Mouse (Mus musculus) liver, embryonic 13.5 days (tissue): ENCODE results near the gene Dusp8. TPM values are rescaled to one million over a fixed set of nuclear protein-coding genes. Genes with fewer than 3 reads are reported as not detected.
"Not testable (repeated sequence)": the region's sequence is repeated elsewhere in the genome, so short reads cannot be mapped to it uniquely, and the experiment has no call there.

Experiments used
- ATAC-seq: fragments of 200-750 bp; cut with Nextera tagmentation; 2 replicates; pipeline ENCODE4 v1.8.0; 2017; ENCODE audit warnings: low read depth, mild to moderate bottlenecking, moderate number of reproducible peaks, moderate library complexity
- DNase-seq: peaks from one replicate; pipeline ENCODE4 v3.0.0; 2022
- H3K27ac ChIP-seq: fragments of 300-500 bp; sonication (generic); 2 replicates; pipeline ENCODE4 v1.5.1; 2015; ENCODE audit warnings: moderate library complexity, mild to moderate bottlenecking, inconsistent platforms
- H3K27me3 ChIP-seq: fragments of 300-500 bp; sonication (generic); 2 replicates; pipeline ENCODE4 v1.6.1; 2015; ENCODE audit warnings: mild to moderate bottlenecking, inconsistent platforms
- H3K36me3 ChIP-seq: fragments of 300-500 bp; sonication (generic); 2 replicates; pipeline ENCODE4 v1.6.1; 2015; ENCODE audit warnings: mild to moderate bottlenecking, inconsistent platforms
- H3K4me1 ChIP-seq: fragments of 300-500 bp; sonication (generic); replicated peaks from 2 replicates; pipeline ENCODE4 v1.6.1; 2015; ENCODE audit warnings: inconsistent platforms
- H3K4me2 ChIP-seq: fragments of 300-500 bp; sonication (generic); 2 replicates; pipeline ENCODE4 v1.6.1; 2015; ENCODE audit warnings: inconsistent platforms, mild to moderate bottlenecking, moderate library complexity
- H3K4me3 ChIP-seq: fragments of 300-500 bp; sonication (generic); replicated peaks from 2 replicates; pipeline ENCODE4 v1.5.1; 2015; ENCODE audit warnings: mild to moderate bottlenecking, inconsistent platforms
- H3K9ac ChIP-seq: fragments of 300-500 bp; sonication (generic); 2 replicates; pipeline ENCODE4 v1.6.1; 2015; ENCODE audit warnings: mild to moderate bottlenecking, inconsistent platforms
- H3K9me3 ChIP-seq: fragments of 300-500 bp; sonication (generic); replicated peaks from 2 replicates; pipeline ENCODE4 v1.6.1; 2016; ENCODE audit warnings: inconsistent platforms
- WGBS: fragments of 180-500 bp; shearing (Covaris S2); methylation state at CpG from one replicate; pipeline ENCODE4 v1.1.7; 2015; ENCODE audit not compliant: insufficient replicate concordance; 5-methylcytosine and 5-hydroxymethylcytosine counted together
- polyA plus RNA-seq: library from polyadenylated mRNA; unstranded; fragments of >200 nt; fragmentation: Nextera tagmentation; extraction: Ambion mirVana; gene quantifications from 2 replicates; pipeline ENCODE4 v1.2.1, GENCODE M21; 2015

Dusp8 gene
- 4.4 and 4.6 TPM in 2 replicates for polyA plus RNA-seq

- H3K4me1 ChIP-seq = peaks cover 63% of the 10 kb centered on the region
- under 1% methylated on average over 63 of the region's 63 CpGs for WGBS
Observed at GRCm38 (mm10) chr7:142095183-142095931, at the start of gene Dusp8. Dusp8 (minus strand) TSS chr7:142095843.

GRCm38 (mm10) chr7:142144507-142144906, 48.9 kb upstream of the Dusp8 start, which contains the start of gene Gm45337:
Gm45337 (minus strand) TSS chr7:142144607.
- Histone ChIP-seq H3K4me1 (no peaks in the 10 kb centered on the region), H3K27me3 (no peaks in the 10 kb centered on the region), H3K27ac (no peak within 1 kb of the TSS), H3K4me2 (no peak within 1 kb of the TSS), H3K36me3 (no peaks in the 10 kb centered on the region), H3K9ac (no peak within 1 kb of the TSS), H3K9me3 (no peaks in the 10 kb centered on the region), H3K4me3 (no peak within 1 kb of the TSS)
- DNase-seq = no peak
- no peak for ATAC-seq
- WGBS = 51% methylated on average over 1 of the region's 1 CpGs

More at GRCm38 (mm10) chr7:142095183-142095931, at the start of gene Dusp8:
- H3K36me3 ChIP-seq = no peaks in the 10 kb centered on the region
- peak within 1 kb of the TSS; percentile 99 for H3K9ac ChIP-seq
- H3K27me3 ChIP-seq = peaks cover 99% of the 10 kb centered on the region
- H3K4me2 ChIP-seq = peak within 1 kb of the TSS; percentile 91
- peak within 1 kb of the TSS; percentile 87 for H3K4me3 ChIP-seq
- H3K9me3 ChIP-seq = no peaks in the 10 kb centered on the region
- ATAC-seq (peak; percentile 84), DNase-seq (peak; percentile 88)
- H3K27ac ChIP-seq = peak within 1 kb of the TSS; percentile 89

GRCm38 (mm10) chr7:142143506-142144010, 47.9 kb upstream of the Dusp8 start:
- WGBS = 0% methylated on average over 1 of the region's 1 CpGs
- not testable (repeated sequence) for H3K9ac ChIP-seq, ATAC-seq, H3K4me1 ChIP-seq, DNase-seq, H3K4me2 ChIP-seq, H3K36me3 ChIP-seq, H3K27me3 ChIP-seq, H3K9me3 ChIP-seq, H3K27ac ChIP-seq, H3K4me3 ChIP-seq

- Histone ChIP-seq H3K9me3 (no peaks in the 10 kb centered on the region), H3K36me3 (no peaks in the 10 kb centered on the region), H3K9ac (no peak overlapping the region), H3K4me2 (no peak overlapping the region), H3K27ac (no peak overlapping the region), H3K27me3 (no peaks in the 10 kb centered on the region), H3K4me1 (no peaks in the 10 kb centered on the region), H3K4me3 (no peak overlapping the region)
- 9% methylated on average over 1 of the region's 1 CpGs for WGBS
- no peak for ATAC-seq
- DNase-seq = no peak
Observed at GRCm38 (mm10) chr7:142140696-142141095, 45.1 kb upstream of the Dusp8 start.

GRCm38 (mm10) chr7:142135934-142136333, 40.3 kb upstream of the Dusp8 start, which contains the start of gene Gm39115:
Gm39115 (minus strand) TSS chr7:142136034.
- H3K4me1 ChIP-seq, H3K27me3 ChIP-seq, ATAC-seq, H3K36me3 ChIP-seq, H3K9ac ChIP-seq, DNase-seq, H3K9me3 ChIP-seq, H3K27ac ChIP-seq, H3K4me3 ChIP-seq, H3K4me2 ChIP-seq: not testable (repeated sequence)
- WGBS = 19% methylated on average over 2 of the region's 2 CpGs

- 43% methylated on average over 4 of the region's 4 CpGs for WGBS
- no peak overlapping the region for H3K4me2 ChIP-seq
- no peaks in the 10 kb centered on the region for H3K27me3 ChIP-seq
- H3K9ac ChIP-seq = no peak overlapping the region
- H3K27ac ChIP-seq = no peak overlapping the region
- H3K4me3 ChIP-seq = no peak overlapping the region
- DNase-seq = no peak
- no peaks in the 10 kb centered on the region for H3K36me3 ChIP-seq
- no peak for ATAC-seq
- no peaks in the 10 kb centered on the region for H3K4me1 ChIP-seq
- no peaks in the 10 kb centered on the region for H3K9me3 ChIP-seq
Observed at GRCm38 (mm10) chr7:142134206-142134995, 38.8 kb upstream of the Dusp8 start.

- no peak for DNase-seq
- WGBS = 31% methylated on average over 4 of the region's 4 CpGs
- no peaks in the 10 kb centered on the region for H3K9me3 ChIP-seq
Observed at GRCm38 (mm10) chr7:142128843-142129242, 33.2 kb upstream of the Dusp8 start.

GRCm38 (mm10) chr7:142120629-142121028, 25.0 kb upstream of the Dusp8 start, which contains the start of gene Gm45618:
Gm45618 (minus strand) TSS chr7:142120729.
- not testable (repeated sequence) for H3K4me1 ChIP-seq, ATAC-seq, H3K27me3 ChIP-seq, H3K27ac ChIP-seq, H3K4me3 ChIP-seq, H3K9ac ChIP-seq, H3K4me2 ChIP-seq, H3K9me3 ChIP-seq, H3K36me3 ChIP-seq, DNase-seq
- 86% methylated on average over 1 of the region's 1 CpGs for WGBS

More at GRCm38 (mm10) chr7:142128843-142129242, 33.2 kb upstream of the Dusp8 start:
- Histone ChIP-seq H3K27ac (no peak overlapping the region), H3K4me1 (no peaks in the 10 kb centered on the region), H3K36me3 (no peaks in the 10 kb centered on the region), H3K9ac (no peak overlapping the region), H3K4me2 (no peak overlapping the region), H3K27me3 (no peaks in the 10 kb centered on the region), H3K4me3 (no peak overlapping the region)
- ATAC-seq = no peak

- Histone ChIP-seq H3K27ac (no peak overlapping the region), H3K9me3 (no peaks in the 10 kb centered on the region), H3K27me3 (no peaks in the 10 kb centered on the region; the same call in 1 of the 2 replicates), H3K4me2 (no peak overlapping the region), H3K4me1 (no peaks in the 10 kb centered on the region), H3K9ac (no peak overlapping the region), H3K36me3 (no peaks in the 10 kb centered on the region), H3K4me3 (no peak overlapping the region)
- no peak for ATAC-seq
- DNase-seq = no peak
- WGBS = 12% methylated on average over 5 of the region's 5 CpGs
Observed at GRCm38 (mm10) chr7:142119632-142120031, 24.0 kb upstream of the Dusp8 start.

GRCm38 (mm10) chr7:142104747-142105146, 9.1 kb upstream of the Dusp8 start:
- ATAC-seq (peak; percentile 26; the same call in 1 of the 2 replicates), DNase-seq (no peak)
- H3K4me1 ChIP-seq = no peaks in the 10 kb centered on the region
- no peak overlapping the region for H3K9ac ChIP-seq
- H3K4me2 ChIP-seq = no peak overlapping the region
- H3K36me3 ChIP-seq = no peaks in the 10 kb centered on the region
- no peaks in the 10 kb centered on the region for H3K9me3 ChIP-seq
- no peak overlapping the region for H3K4me3 ChIP-seq
- H3K27me3 ChIP-seq = peaks cover 32% of the 10 kb centered on the region
- H3K27ac ChIP-seq = no peak overlapping the region
- WGBS = 43% methylated on average over 5 of the region's 5 CpGs

- peak; percentile 77 for DNase-seq
- H3K4me3 ChIP-seq = no peak overlapping the region
- H3K4me1 ChIP-seq = peaks cover 39% of the 10 kb centered on the region
- peaks cover 79% of the 10 kb centered on the region for H3K27me3 ChIP-seq
- no peaks in the 10 kb centered on the region for H3K36me3 ChIP-seq
- WGBS = 9% methylated on average over 9 of the region's 9 CpGs
- no peak overlapping the region for H3K4me2 ChIP-seq
- no peak overlapping the region for H3K9ac ChIP-seq
- no peaks in the 10 kb centered on the region for H3K9me3 ChIP-seq
- ATAC-seq = peak; percentile 45
- H3K27ac ChIP-seq = no peak overlapping the region
Observed at GRCm38 (mm10) chr7:142097776-142098175, 2.1 kb upstream of the Dusp8 start.
